Mouse (Mus musculus) adrenal gland, adult 18-20 months (tissue): ENCODE measurements around the gene Adamtsl5. TPM values are rescaled to one million over a fixed set of nuclear protein-coding genes. Genes with fewer than 3 reads are reported as not detected.
"Not testable (repeated sequence)": the region's sequence is repeated elsewhere in the genome, so short reads cannot be mapped to it uniquely, and the experiment has no call there.

Source experiments
- DNase-seq, 2 experiments: peaks; one replicate each; pipeline ENCODE4 v3.0.0; 2021 to 2022; ENCODE audit warnings: low spot score in 2 of 2
- total RNA-seq, 2 experiments: library from RNA; stranded (reverse); gene quantifications; 1 replicate in 1 of 2; 2 replicates in 1 of 2; pipeline ENCODE4 v1.2.3; 2021

Gene Adamtsl5
- total RNA-seq, 2 experiments from 2014 or later: 5.1 to 11.5 TPM

DNA sequence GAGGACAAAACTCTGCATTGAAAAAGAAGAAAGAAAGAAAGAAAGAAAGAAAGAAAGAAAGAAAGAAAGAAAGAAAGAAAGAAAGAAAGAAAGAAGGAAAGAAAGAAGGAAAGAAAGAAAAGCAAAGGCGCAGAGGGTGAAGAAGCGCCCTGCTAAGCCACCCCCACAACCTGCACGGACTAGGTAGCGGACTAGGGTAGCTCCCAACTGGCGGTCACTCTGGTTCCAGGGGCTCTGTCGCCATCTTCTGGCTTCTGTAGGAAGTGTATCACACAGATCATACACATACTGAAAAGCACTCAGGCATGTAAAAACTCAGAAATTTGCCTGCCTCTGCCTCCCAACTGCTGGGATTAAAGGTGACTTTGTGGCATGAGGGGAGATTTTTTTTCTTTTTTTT, 25.9 kb upstream of the Adamtsl5 start:
- peak; percentile 70 to 76 for DNase-seq

DNA sequence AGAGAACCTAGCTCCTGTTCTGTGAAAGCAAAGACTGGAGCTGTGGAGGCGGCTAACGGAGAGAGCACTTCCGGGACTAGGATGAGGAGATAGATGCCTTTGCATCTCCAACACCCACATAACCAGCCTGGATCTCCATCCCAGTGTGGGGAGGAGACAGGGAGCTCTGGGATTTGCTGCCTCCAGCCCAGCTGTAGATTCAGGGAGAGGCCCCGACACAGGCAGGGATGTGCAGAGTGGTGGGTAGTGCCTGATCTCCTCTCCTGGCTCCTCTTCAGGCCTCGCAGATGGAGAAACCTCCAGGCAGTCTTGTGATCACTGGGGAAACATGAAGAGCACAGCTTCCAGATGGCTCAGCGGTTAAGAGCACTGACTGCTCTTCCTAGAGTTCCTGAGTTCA, 24.5 kb upstream of the Adamtsl5 start:
- no peak for DNase-seq

DNA sequence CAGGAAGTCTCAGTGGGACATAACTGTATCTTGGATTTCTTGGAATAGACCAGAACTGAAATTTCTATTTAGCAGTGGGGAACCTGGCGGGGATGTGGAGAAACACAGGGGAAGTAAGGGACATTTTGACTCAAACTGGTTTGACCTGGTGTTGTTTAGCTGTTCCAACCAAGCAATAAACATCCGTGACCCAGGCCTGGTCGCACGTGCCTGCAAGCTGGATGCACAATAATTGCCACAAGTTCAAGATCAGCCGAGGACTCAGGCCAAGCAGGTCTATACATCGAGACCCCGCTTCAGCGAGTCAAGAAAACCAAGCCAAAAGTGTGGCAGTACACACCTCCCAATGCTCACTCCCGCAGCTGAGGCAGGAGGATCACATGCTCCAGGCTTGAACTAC, 23.8 kb upstream of the Adamtsl5 start:
- no peak for DNase-seq

DNA sequence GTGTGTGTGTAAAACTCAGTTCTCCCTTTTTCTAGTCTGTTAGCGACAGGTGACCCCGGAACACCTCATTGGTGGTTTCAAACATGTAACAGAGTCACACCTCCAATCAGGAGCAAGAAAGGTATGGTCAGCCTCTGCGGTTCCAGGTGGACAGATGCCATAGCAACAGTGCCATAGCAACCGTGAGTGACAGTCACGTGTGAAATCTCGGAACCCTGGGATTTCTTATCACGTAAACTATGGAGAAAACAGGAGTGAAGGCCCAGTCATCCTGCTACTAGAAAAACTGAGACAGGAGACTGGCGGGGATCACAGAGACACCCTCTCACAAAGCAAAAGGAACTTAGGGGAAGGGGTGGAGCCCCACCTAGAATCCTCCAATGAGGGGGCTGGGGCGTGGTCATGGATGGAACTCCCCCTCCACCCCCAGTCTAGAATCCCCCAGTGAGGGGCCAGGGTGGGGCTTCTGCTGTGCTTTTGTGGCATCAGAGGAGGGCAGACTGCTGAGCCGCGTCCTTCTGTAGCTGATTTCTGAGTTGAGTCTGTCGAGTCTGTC, 23.3 kb upstream of the Adamtsl5 start:
- DNase-seq: no peak

- no peak for DNase-seq
Measured at GRCm38 (mm10) chr10:80369995-80370747, 22.0 kb upstream of the Adamtsl5 start.

DNA sequence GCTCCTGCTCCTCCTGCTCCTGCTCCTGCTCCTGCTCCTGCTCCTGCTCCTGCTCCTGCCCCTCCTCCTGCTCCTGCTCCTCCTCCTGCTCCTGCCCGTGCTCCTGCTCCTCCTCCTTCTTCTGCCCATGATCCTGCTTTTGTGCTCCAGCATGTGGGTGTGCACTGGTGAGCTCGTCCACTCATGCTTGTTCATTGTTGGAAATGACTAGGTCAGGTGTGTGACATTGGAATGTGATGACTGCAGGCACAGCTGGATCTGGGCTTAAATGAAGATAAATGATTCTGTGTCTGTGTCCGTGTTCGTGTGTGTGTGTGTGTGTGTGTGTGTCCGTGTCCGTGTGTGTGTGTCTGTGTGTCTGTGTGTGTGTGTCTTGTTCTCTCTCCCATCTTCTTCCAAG, 20.2 kb upstream of the Adamtsl5 start:
- no peak for DNase-seq

- no peak for DNase-seq
Measured at GRCm38 (mm10) chr10:80367954-80368353, 19.7 kb upstream of the Adamtsl5 start.

DNA sequence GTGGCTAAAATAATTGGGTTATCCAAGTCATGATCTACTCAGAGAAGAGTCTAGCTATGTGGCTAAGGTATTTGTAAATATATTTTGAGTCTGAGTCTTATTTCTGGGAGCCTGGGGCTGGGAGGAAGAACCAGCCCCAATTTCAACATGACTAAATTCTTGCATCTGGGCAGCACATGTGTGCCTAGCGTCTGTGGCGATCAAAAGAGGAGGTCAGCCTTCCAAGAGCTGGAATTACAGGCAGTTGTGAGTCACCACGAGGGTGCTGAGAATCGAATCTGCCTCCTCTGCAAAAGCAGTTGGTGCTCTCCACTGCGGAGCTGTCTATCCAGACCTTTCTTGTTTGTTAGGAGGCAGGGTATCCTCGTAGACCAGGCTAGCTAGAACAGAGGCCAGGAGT, 17.5 kb upstream of the Adamtsl5 start:
- no peak for DNase-seq

DNA sequence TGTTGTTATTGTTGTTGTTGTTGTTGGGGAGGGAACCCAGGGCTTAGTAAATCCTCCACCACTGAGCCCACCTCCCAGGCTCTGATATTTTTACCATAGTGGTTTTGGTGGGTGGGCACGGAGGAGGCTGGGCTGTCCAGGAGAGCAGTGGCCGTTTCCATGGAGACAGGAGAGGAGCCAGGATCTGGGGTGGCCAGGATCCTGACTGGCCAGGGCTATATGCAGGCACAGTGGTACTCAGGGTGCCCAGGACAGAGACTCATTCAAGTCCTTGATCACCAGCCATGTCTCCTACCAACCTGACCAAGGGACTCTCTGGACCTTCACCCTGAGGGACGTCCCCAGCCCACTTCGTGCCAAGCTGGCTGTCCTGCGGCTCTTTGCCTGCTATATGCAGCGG, 15.5 kb upstream of the Adamtsl5 start:
- no peak for DNase-seq

- no peak for DNase-seq
Measured at GRCm38 (mm10) chr10:80357994-80358639, 9.9 kb upstream of the Adamtsl5 start.

DNA sequence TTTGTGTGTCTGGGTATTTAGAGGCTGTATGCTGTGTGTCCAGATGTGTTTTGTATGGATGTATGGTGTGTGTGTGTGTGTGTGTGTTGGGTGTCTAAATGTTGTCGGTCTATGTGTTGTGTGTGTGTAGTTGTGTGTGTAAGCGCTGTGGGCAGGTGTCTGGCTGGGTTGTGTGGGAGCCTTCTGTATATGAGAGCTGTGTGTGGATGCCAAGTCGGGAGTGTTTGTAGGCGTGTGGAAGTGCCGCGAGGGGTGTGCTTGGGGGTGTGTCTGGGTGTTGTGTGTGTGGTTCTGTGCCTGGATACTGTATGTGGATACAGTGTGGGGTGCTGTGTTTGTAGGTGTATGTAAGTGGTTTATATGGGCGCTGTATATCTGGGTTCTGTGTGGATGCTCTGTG, 9.1 kb upstream of the Adamtsl5 start:
- DNase-seq: no peak

DNA sequence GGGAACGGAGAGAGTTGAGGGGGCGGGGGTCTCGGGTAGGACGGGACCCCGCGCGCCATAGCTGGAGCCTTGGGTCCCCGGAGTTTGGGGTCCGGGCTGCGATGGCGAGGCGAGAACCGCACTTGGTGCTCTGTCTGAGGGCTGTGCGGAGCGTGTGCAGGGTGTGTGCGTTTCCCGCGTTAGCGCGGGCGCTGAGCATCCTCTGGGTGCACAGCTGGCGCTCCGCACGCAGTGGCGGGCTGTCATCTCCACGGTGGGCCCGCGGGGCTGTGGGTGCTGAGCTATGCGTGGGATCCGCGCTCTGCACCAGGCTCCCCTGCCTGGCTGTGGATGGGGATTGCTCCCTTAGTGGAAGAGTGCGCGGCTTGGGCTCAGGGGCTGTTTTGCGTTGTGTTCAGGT, 8.5 kb upstream of the Adamtsl5 start:
- DNase-seq: no peak

DNA sequence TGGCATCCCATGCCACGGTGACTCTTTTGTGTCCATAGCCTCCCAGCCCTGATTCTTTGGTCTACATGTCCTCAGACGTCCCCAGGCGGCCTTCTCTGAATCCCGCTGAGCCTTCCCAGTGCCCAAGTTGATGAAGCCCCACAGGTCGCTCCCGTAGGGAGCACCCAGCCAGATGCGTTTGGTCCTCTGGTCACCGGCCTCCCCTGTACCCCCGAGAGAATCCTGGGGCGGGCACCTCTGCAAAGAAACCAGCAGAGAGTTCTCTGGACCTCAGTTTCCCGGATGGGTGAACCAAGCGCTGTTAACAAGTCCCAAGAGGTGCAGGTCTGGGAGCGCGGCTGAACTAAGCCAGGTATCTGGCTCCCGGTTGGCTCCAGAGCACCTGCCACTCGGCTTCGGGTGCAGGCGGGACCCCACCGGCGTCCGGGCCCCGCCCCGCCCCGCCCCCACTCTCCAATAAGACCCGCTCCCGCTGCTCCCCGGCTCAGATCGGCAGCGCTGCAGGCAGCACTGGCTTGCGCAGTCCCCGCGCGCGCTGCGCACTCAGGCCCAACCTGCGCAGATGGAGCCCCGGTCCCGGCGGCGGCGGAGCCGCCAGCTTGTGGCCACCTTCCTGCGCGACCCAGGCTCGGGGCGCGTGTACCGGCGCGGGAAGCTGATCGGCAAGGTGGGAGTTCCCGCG, 7.9 kb upstream of the Adamtsl5 start, which contains the start of gene Plk5:
Plk5 (plus strand) TSS at position 459 of the 682 bp plus-strand sequence.
- DNase-seq: no peak

DNA sequence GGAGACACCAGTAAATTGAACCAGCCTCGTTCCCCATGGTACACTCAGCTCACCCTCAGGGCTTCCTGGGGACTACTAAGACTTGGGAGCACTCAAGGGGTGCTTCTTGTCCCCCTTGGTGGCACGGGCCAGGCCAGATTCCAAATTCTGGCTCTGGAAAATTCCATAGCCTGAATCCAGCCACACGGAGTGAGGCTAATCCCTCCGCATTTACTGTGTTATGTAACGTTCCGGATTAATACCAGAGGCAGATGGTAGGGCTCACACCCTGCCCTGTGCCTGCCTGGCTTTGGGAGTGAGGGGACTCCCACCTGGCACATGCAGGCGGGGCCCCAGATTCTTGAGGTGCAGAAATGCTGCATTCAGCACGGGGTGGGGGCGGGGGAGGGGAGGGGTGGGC, 7.2 kb upstream of the Adamtsl5 start:
- DNase-seq: no peak

- no peak for DNase-seq
Measured at GRCm38 (mm10) chr10:80352727-80353126, 4.5 kb upstream of the Adamtsl5 start.

DNA sequence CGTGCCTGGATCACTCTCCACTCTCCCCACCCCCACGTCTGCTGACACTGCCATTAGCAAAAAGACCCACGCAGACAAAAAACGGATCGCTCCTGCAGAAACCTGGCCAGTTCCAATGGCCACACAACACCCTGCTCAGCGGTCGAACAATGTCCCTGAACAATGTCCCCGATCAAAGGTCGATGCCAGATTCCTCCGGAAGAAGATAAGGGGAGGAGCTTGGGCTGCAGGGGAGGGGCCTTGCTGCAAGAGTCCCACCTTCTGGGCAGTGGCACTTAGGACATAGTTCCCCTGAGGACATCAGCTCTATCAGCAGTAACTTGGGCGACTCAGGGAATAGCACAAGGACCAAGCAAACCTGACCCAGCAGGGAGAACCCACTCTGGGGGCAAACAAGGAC, 3.7 kb upstream of the Adamtsl5 start:
- no peak for DNase-seq

GRCm38 (mm10) chr10:80350292-80350691, 2.1 kb upstream of the Adamtsl5 start:
- peak; percentile 89 to 93 for DNase-seq

DNA sequence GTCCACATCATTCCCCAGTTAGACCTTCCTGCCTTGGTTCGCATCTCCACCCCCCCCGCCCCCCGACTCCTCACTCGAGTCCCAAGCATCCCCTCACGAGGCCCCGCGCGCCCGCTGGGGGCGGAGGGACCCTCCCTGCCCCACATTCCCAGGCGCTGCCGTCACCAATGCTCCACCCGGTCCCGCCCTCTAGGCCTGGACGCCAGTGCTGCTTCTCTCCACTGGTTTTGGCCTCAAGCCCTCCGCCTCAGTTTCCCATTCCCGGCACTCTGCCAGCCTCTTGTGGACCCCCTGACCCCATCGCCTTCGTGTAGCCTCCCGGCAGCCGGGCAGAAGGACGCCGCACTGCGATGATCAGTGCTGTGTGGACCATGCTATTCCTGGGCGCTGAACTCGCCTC, 769 bp upstream of the Adamtsl5 start:
- DNase-seq: no peak

GRCm38 (mm10) chr10:80347514-80347967, 671 bp downstream of the Adamtsl5 start:
- DNase-seq: no peak

- DNase-seq: not testable (repeated sequence)
Measured at GRCm38 (mm10) chr10:80345929-80346328, 2.3 kb downstream of the Adamtsl5 start.

GRCm38 (mm10) chr10:80345122-80345521, 3.1 kb downstream of the Adamtsl5 start:
- no peak for DNase-seq
